Mouse (Mus musculus) liver, embryonic 11.5 days (tissue): ENCODE measurements around the gene Zmynd8. TPM values are rescaled to one million over a fixed set of nuclear protein-coding genes. Genes with fewer than 3 reads are reported as not detected.
A peak's percentile ranks its signal among the peaks of the same experiment; 100 is the strongest.

Experiments
- ATAC-seq: fragments of 200-750 bp; cut with Nextera tagmentation; replicated peaks from 2 replicates; pipeline ENCODE4 v1.8.0; 2017; ENCODE audit warnings: moderate number of reproducible peaks, mild to moderate bottlenecking, moderate TSS enrichment, moderate library complexity; ENCODE audit not compliant: low FRiP score
- DNase-seq: peaks from one replicate; pipeline ENCODE4 v3.0.0-alpha.2; 2017; ENCODE audit warnings: low spot score
- H3K27ac ChIP-seq: fragments of 300-500 bp; sonication (generic); 2 replicates; pipeline ENCODE4 v1.5.1; 2014; ENCODE audit warnings: mild to moderate bottlenecking, low read depth, low read length, control low read depth
- H3K27me3 ChIP-seq: fragments of 300-500 bp; sonication (generic); replicated peaks from 2 replicates; pipeline ENCODE4 v1.6.1; 2014; ENCODE audit warnings: low read length, mixed read lengths; ENCODE audit not compliant: control insufficient read depth, insufficient read depth
- H3K36me3 ChIP-seq: fragments of 300-500 bp; sonication (generic); 2 replicates; pipeline ENCODE4 v1.6.1; 2014; ENCODE audit warnings: mild to moderate bottlenecking, low read length, moderate library complexity, mixed read lengths; ENCODE audit not compliant: control insufficient read depth, insufficient read depth
- H3K4me1 ChIP-seq: fragments of 300-500 bp; sonication (generic); replicated peaks from 2 replicates; pipeline ENCODE4 v1.6.1; 2014; ENCODE audit warnings: low read length, mixed read lengths; ENCODE audit not compliant: control insufficient read depth, insufficient read depth
- H3K4me2 ChIP-seq: fragments of 300-500 bp; sonication (generic); 2 replicates; pipeline ENCODE4 v1.6.1; 2014; ENCODE audit warnings: mild to moderate bottlenecking, control low read depth, moderate library complexity
- H3K4me3 ChIP-seq: fragments of 300-500 bp; sonication (generic); 2 replicates; pipeline ENCODE4 v1.5.1; 2014; ENCODE audit warnings: low read depth, low read length, control low read depth
- H3K9ac ChIP-seq: fragments of 300-500 bp; sonication (generic); 2 replicates; pipeline ENCODE4 v1.6.1; 2014; ENCODE audit warnings: low read depth, low read length, control low read depth
- H3K9me3 ChIP-seq: fragments of 300-500 bp; sonication (generic); 2 replicates; pipeline ENCODE4 v1.6.1; 2016; ENCODE audit warnings: low read length, inconsistent platforms, mixed read lengths; ENCODE audit not compliant: control insufficient read depth
- WGBS: fragments of 180-500 bp; shearing (Covaris S2); extraction: QIAGEN DNeasy Blood & Tissue Kit; methylation state at CpG from one replicate; pipeline ENCODE4 v1.1.7; 2014; 5-methylcytosine and 5-hydroxymethylcytosine counted together
- polyA plus RNA-seq: library from polyadenylated mRNA; unstranded; fragments of >200 nt; fragmentation: Nextera tagmentation; extraction: Ambion mirVana; gene quantifications from 2 replicates; pipeline ENCODE4 v1.2.1, GENCODE M21; 2014

Gene Zmynd8
- polyA plus RNA-seq, 1 experiment from 2014 or later = 55.8 TPM

GRCm38 (mm10) chr2:165885225-165885950 is 13.4 kb downstream of the Zmynd8 start:
- Histone ChIP-seq H3K9ac (peak overlapping the region; percentile 95), H3K27ac (peak overlapping the region; percentile 100)

DNA sequence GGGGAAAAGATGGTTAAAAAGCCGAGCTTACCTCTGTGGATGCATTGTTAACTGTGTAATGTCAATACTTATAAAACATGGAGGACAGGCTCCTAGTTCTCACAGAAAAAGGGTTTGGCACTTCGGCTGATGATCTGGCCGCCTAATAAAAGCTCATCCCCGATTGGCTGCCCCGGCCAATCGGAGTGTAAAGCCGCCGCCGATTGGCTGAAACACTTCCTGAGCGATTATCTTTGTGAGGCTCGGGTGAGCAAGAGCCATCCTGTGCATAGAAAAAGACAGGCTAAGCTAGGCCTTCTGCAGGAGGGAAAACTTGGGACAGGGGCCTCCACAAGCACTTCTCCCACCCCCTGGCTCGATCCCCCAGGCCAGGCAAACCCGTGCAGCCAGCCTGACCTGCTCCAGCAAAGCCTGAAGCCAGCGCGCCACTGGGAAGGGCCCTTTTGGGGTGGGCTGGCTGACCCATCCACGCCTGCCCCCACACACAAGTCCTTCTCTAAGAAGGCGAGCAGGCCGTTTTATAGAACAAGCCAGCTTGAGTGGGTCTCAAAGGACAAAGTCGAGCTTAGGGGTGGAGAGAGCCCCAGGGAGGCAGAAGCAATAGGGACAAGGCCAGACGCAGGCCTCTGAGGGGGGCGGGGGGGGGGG is 14.1 kb downstream of the Zmynd8 start:
- no peaks in the 10 kb centered on the region for H3K27me3 ChIP-seq
- peak overlapping the region; percentile 95 for H3K9ac ChIP-seq
- peak overlapping the region; percentile 97 for H3K4me2 ChIP-seq
- peaks cover 94% of the 10 kb centered on the region for H3K4me1 ChIP-seq
- peaks cover 6% of the 10 kb centered on the region; the same call in 1 of the 2 replicates for H3K36me3 ChIP-seq
- peak overlapping the region; percentile 100 for H3K27ac ChIP-seq
- ATAC-seq (peak; percentile 78), DNase-seq (peak; percentile 98)
- WGBS = 5% methylated on average over 21 of the region's 21 CpGs
- H3K4me3 ChIP-seq = peak overlapping the region; percentile 52
- H3K9me3 ChIP-seq = no peaks in the 10 kb centered on the region

More at GRCm38 (mm10) chr2:165885225-165885950, 13.4 kb downstream of the Zmynd8 start:
- H3K27me3 ChIP-seq = no peaks in the 10 kb centered on the region
- peak overlapping the region; percentile 97 for H3K4me2 ChIP-seq
- peaks cover 4% of the 10 kb centered on the region; the same call in 1 of the 2 replicates for H3K36me3 ChIP-seq
- H3K9me3 ChIP-seq = no peaks in the 10 kb centered on the region
- H3K4me1 ChIP-seq = peaks cover 94% of the 10 kb centered on the region
- ATAC-seq = peak; percentile 74
- peak; percentile 71 for DNase-seq
- WGBS = 5% methylated on average over 16 of the region's 17 CpGs
- peak overlapping the region; percentile 52 for H3K4me3 ChIP-seq

DNA sequence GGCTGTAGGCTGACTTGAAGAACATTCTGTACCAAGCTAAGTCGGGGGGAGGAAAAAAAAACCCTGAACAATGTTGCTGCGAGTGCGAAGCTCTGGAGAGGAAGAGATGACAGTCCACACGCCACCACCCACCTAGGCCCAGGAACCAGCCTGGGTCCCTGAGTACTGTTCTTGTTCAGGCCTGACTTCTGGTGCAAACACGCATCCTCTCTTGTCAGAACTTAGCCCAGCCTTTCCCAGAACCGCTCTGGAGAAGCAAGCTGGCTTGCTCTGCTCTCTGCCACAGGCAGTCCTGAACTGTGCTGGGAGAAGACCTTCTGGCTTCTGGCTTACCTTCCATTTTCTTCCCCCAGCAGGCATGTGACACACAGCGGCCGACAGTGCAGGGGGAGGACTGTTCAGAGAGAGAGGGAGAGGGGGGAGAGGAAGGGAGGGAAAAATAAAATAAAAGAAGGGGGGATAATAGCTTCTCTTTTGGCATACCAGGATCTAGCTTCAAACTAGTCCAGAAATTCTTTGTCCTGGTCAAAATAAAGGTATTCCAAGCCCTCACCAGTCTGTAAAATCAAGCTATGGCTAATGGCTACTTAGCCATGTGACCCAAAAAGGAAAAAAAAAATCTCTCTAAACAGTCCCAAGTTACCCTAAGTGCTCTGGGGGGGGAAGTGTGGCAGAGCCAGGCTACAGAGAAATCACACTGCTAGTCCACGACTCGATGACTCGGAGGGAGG is 14.8 kb downstream of the Zmynd8 start:
- Histone ChIP-seq H3K4me3 (peak overlapping the region; percentile 52), H3K9ac (peak overlapping the region; percentile 95), H3K27ac (peak overlapping the region; percentile 100), H3K9me3 (no peaks in the 10 kb centered on the region), H3K27me3 (no peaks in the 10 kb centered on the region), H3K4me2 (peak overlapping the region; percentile 97), H3K36me3 (peaks cover 6% of the 10 kb centered on the region; the same call in 1 of the 2 replicates), H3K4me1 (peaks cover 94% of the 10 kb centered on the region)
- ATAC-seq (no peak), DNase-seq (no peak)
- WGBS = 8% methylated on average over 11 of the region's 11 CpGs

DNA sequence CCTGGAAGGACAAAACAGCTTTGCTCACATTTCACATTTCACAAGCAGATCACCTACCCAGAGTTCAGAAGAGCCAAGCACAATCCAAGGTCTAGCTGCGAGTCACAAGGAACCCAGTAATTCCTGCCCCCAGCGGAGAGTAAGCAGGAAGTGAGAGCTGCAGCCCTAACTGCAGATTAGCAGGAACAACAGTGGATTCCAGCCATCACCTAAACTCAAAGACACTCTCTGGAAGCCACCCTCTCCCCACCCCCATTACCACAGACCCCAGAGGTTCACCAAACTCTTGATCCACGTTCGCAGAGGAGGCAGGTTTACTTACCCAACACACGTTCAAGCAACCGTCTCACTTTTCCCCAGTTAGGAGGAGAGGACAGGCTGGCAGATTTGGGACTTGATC is 15.8 kb downstream of the Zmynd8 start:
- H3K36me3 ChIP-seq = peaks cover 6% of the 10 kb centered on the region; the same call in 1 of the 2 replicates
- DNase-seq (no peak), ATAC-seq (no peak)
- peaks cover 92% of the 10 kb centered on the region for H3K4me1 ChIP-seq
- H3K4me2 ChIP-seq = peak overlapping the region; percentile 97
- peak overlapping the region; percentile 95 for H3K9ac ChIP-seq
- no peaks in the 10 kb centered on the region for H3K27me3 ChIP-seq
- WGBS = 8% methylated on average over 6 of the region's 6 CpGs
- peak overlapping the region; percentile 52 for H3K4me3 ChIP-seq
- H3K9me3 ChIP-seq = no peaks in the 10 kb centered on the region
- peak overlapping the region; percentile 100 for H3K27ac ChIP-seq

GRCm38 (mm10) chr2:165881585-165882431 is 17.0 kb downstream of the Zmynd8 start:
- no peaks in the 10 kb centered on the region for H3K9me3 ChIP-seq
- H3K27ac ChIP-seq = peak overlapping the region; percentile 100
- H3K27me3 ChIP-seq = no peaks in the 10 kb centered on the region
- ATAC-seq (no peak), DNase-seq (no peak)
- peak overlapping the region; percentile 97 for H3K4me2 ChIP-seq
- H3K4me3 ChIP-seq = peak overlapping the region; percentile 52
- H3K9ac ChIP-seq = peak overlapping the region; percentile 95
- 26% methylated on average over 13 of the region's 13 CpGs for WGBS
- peaks cover 91% of the 10 kb centered on the region for H3K4me1 ChIP-seq
- peaks cover 6% of the 10 kb centered on the region; the same call in 1 of the 2 replicates for H3K36me3 ChIP-seq

- WGBS = 21% methylated on average over 3 of the region's 3 CpGs
- H3K4me3 ChIP-seq = peak overlapping the region; percentile 4; the same call in 1 of the 2 replicates
Measured at GRCm38 (mm10) chr2:165881220-165881584, 17.6 kb downstream of the Zmynd8 start.

DNA sequence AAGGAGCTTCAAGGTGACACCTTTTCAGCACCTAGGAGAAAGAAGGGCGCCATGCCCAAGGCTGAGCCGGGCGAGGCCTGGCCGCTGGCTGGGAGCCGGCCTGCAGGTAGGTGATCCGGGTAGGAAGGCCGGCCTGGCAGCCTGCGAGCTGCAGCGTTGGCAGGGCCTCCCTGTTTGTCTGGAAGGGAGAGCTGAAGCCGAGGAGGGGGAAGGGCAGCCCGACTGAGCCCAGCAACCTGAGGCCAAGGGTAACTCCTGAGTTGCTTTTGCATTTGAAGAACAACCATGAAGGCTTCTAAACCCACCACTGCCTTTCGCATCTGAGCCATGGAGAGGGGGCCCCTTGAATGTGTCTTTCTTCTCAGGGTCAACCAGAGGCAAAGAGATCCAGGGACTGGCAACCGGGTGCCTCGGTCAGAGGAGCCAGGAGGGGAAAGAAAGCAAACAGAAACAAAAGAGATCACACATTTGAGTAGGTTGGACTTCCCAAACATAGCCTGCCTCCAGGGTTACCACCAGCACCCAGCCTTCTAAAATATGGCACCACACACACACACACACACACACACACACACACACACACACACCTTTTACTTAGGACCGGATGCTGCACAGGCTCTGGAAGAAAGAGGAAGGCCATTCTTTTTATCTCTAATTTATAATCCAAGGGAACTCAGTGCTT is 18.2 kb downstream of the Zmynd8 start:
- Histone ChIP-seq H3K36me3 (peaks cover 8% of the 10 kb centered on the region; the same call in 1 of the 2 replicates), H3K4me1 (peaks cover 91% of the 10 kb centered on the region), H3K27ac (peak overlapping the region; percentile 100), H3K27me3 (no peaks in the 10 kb centered on the region), H3K4me3 (peak overlapping the region; percentile 15; the same call in 1 of the 2 replicates), H3K4me2 (peak overlapping the region; percentile 97), H3K9ac (peak overlapping the region; percentile 54), H3K9me3 (no peaks in the 10 kb centered on the region)
- ATAC-seq (no peak), DNase-seq (no peak)
- 35% methylated on average over 15 of the region's 15 CpGs for WGBS

More at GRCm38 (mm10) chr2:165881220-165881584, 17.6 kb downstream of the Zmynd8 start:
- H3K9me3 ChIP-seq = no peaks in the 10 kb centered on the region
- peaks cover 8% of the 10 kb centered on the region; the same call in 1 of the 2 replicates for H3K36me3 ChIP-seq
- peaks cover 91% of the 10 kb centered on the region for H3K4me1 ChIP-seq
- H3K9ac ChIP-seq = peak overlapping the region; percentile 95; the same call in 1 of the 2 replicates
- peak overlapping the region; percentile 100 for H3K27ac ChIP-seq
- ATAC-seq (no peak), DNase-seq (no peak)
- peak overlapping the region; percentile 97 for H3K4me2 ChIP-seq
- H3K27me3 ChIP-seq = no peaks in the 10 kb centered on the region
